Mouse (Mus musculus) MEL (cell line): ENCODE measurements around the gene Snx12.

ENCODE experiments used
- CTCF ChIP-seq, 3 experiments: IDR thresholded peaks in 2 of 3; conservative IDR thresholded peaks in 1 of 3; 2 replicates each; pipeline ENCODE4 v1.5.1; 2011 to 2012; ENCODE audit warnings: low read length in 3 of 3, low read depth in 2 of 3, mild to moderate bottlenecking in 2 of 3, improper control_type of control experiment in 1 of 3, inconsistent platforms in 1 of 3, mixed read lengths in 1 of 3, moderate library complexity in 1 of 3; ENCODE audit not compliant: control insufficient read depth in 1 of 3, insufficient read depth in 1 of 3, poor library complexity in 1 of 3, severe bottlenecking in 1 of 3
- RAD21 ChIP-seq: IDR thresholded peaks from 2 replicates; pipeline ENCODE4 v1.6.1; 2011; ENCODE audit warnings: mild to moderate bottlenecking, low read depth, low read length, improper control_type of control experiment
- SMC3 ChIP-seq: IDR thresholded peaks from 2 replicates; pipeline ENCODE4 v1.6.1; 2011; ENCODE audit warnings: low read depth, low read length, improper control_type of control experiment
- USF1 ChIP-seq: IDR thresholded peaks from 2 replicates; pipeline ENCODE4 v1.6.1; 2014; ENCODE audit warnings: low read depth, mild to moderate bottlenecking, inconsistent platforms, low read length, improper control_type of control experiment, moderate library complexity

DNA sequence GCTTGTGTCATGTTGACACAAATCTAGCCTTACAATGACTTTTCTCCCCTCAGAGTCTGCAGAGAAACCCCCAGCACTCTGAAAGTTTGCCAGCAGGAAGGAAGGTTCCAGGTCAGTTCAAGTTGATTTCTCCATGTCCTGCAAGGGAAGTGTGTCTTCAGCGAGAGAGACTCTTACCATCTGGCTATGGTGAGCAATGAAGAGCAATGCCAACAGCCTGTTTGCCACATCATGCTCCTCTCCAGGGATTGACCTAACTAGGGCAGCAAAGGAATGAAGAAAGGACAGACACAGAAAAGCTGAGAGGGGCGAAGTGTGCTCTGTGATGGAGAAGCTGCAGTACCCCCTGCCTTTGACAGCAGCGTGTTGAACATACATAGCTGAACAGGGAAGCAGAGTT is 59.8 kb downstream of the Snx12 start:
- no peak for TF ChIP-seq USF1
- no peak for TF ChIP-seq CTCF (IDR thresholded peaks at IDR 0.05 in 2 of 3, conservative IDR thresholded peaks at IDR 0.05 in 1 of 3; ENCODE audit: control insufficient read depth in 1 of 3, insufficient read depth in 1 of 3, low read depth in 2 of 3, low read length in 3 of 3, poor library complexity in 1 of 3, severe bottlenecking in 1 of 3)
- TF ChIP-seq RAD21, result no peak
- TF ChIP-seq SMC3, result no peak
